Mouse (Mus musculus) cerebellum, adult 18-20 months (tissue): ENCODE results near the gene Rxra.

Experiments used
- DNase-seq, 2 experiments: peaks; one replicate each; pipeline ENCODE4 v3.0.0; 2021

Gene Rxra

DNA sequence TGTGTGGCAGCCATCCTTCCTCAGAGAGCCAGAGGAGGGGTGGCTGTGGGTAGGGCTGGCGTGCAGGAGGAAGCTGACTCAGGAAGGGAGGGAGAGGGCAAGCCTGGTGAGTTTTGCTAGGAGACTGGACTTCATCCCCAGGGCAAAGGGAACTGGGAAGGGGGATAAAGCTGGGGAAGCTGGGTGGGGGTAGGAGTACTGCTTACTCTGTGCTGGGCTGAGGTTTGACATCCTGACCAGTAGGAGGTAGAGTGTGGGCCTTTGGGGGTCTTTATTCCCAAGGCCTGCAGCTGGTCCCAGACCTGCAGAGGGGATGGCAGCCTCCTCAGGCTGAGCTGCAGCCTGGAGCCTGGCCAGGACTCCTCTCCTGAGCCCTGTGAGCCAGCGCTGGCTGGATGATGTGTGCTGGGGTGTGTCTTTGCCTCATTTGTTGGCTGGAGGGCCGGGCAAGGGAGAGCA, 4.6 kb upstream of the Rxra start:
- DNase-seq = no peak

- peak; percentile 59 to 71 for DNase-seq
Observed at GRCm38 (mm10) chr2:27676478-27677325, 462 bp downstream of the Rxra start.

DNA sequence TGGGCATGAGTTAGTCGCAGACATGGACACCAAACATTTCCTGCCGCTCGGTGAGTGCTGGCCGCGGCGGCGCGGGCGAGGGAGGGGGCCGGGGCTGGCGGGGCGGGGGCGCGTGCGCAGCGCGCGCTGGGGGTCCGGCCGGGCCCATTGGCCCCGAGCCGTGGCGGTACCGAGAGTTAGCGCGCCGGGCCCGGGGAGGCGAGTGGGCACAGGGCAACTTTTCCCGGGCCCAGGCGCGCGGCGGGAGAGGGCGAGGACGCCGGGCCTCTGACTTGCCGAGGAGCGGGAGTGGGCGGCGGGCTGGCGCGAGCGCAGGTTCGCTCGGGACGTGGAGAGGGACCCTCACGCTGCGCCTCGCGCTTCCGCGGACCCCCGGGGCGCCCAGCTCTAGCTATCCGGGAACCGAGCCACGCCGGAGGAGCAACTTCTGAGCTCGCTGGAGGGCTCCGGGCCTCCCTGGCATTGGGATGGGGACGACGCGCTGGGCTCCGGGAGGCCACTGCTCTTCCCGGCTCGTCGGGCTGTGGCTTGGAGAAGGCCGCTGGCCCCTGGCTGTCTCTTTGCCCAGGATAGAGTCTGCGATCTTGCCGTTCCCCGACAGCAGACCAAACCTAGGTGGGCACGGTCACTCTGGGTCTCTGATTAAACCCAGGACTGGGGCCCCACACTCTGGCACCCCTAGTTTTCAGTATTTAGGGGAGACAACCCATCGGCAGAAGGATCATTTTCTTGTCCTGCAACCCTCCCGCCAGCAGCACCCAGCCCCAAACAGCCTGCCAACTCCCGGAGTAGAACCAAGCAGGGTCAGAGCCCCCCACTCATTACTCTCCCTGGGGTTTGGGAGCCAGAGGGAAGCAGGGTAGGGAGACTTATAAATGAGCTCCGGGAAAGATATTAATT, 1.4 kb downstream of the Rxra start:
- peak; percentile 27 to 52 for DNase-seq

DNA sequence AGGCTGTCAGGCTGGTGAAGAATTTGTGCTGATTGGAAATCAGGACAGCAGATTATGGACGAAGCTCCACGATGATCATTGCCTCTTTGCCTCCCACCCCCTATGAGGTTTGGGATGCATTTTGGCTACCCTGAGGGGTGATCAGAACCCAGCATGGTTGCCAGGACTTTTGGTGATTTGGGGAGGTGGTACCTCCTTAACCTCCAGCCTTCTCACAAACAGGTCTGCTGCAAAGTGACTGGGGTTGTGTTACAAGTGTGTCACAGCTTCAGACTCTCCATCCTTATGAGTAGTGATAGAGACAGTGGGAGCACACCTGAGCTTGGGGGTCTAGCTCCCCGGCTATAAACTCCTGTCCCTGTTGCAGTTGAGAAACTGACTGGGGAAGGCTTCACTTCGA, 2.1 kb downstream of the Rxra start:
- DNase-seq = no peak

- DNase-seq = no peak
Observed at GRCm38 (mm10) chr2:27678836-27679480, 2.7 kb downstream of the Rxra start.

DNA sequence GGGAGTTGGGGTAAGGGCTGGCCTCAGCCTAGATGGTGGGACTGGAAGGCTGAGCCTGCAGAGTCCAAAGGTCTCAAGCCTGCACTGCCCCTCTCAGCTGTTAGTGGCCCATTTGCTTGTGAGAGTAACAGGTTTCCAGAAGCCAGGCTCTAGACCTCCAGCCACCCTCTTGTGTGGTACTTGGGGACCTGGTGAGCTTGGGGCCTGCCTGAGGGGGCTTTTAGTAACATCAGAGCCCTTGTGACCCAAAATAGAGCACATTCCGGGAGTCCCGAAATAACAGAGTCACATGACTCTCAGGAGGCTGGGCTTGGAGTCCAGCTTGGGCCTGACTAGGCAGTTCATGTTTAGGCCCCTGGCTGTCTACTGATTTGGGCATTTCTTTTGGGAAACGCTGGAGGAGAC, 3.4 kb downstream of the Rxra start:
- no peak for DNase-seq

GRCm38 (mm10) chr2:27680058-27680457, 3.8 kb downstream of the Rxra start:
- DNase-seq = no peak

DNA sequence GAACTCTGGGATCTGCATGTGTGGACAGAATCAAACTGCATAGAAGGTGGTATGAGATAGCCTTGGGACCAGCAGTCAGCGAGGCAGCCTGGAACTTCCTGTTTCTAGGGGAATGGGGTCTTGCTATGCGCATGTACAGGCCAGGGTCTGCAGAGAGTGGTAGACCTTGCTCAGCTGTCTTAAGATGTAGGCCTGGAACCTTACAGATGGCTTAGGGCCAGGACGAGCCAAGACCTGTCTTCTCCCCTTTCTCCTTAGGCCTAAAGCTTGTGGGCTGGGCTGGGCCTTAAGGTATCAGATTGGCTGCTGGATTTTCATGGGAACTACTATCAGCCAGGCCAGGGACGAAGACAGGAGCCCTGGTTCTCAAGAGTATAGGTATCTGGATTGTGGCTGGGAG, 4.4 kb downstream of the Rxra start:
- DNase-seq = no peak

DNA sequence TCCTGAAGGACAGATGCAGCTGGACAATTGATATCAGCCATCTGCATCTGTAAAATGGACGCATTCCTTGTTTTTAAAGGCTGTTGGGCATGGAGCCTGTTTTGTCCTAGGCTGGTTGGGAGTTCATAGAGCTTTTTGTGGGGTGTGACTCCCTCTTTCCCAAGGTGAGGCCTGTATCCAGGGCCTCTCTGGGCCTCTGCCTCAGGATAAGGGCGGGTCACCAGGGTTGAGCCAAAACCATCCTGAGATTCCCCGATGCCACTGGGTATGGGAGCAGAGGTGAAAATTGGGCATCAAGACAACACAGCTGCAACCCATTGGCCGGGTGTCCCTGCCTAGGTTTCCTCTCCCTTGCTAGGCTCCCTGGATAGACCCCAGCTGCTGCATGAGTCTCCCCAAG, 5.2 kb downstream of the Rxra start:
- no peak for DNase-seq

- DNase-seq = no peak
Observed at GRCm38 (mm10) chr2:27682096-27682495, 5.9 kb downstream of the Rxra start.

GRCm38 (mm10) chr2:27684017-27684657, 7.9 kb downstream of the Rxra start:
- DNase-seq = no peak

GRCm38 (mm10) chr2:27685917-27686316, 9.7 kb downstream of the Rxra start:
- DNase-seq = no peak

DNA sequence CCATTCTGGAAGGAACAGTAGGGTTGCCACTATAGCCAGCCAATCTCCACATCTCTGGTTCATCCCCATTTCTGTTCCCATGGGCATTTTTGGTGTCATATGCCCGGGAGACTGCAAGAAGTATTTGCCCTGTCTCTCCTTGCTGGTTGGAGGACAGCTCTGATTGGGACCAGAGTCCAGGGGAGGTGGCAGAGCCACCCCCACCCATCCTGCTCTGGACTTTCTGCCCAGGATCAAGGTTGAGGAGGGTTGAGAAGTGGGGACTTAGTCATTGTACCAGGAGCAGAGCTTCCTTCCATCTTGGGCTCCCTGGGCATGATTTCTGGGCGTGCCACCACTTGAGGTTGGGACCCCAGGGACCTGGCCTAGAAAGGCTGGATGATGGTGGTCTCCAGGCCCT, 10.1 kb downstream of the Rxra start:
- no peak for DNase-seq

- no peak for DNase-seq
Observed at GRCm38 (mm10) chr2:27687041-27687440, 10.8 kb downstream of the Rxra start.

GRCm38 (mm10) chr2:27687973-27688372, 11.7 kb downstream of the Rxra start:
- no peak for DNase-seq

DNA sequence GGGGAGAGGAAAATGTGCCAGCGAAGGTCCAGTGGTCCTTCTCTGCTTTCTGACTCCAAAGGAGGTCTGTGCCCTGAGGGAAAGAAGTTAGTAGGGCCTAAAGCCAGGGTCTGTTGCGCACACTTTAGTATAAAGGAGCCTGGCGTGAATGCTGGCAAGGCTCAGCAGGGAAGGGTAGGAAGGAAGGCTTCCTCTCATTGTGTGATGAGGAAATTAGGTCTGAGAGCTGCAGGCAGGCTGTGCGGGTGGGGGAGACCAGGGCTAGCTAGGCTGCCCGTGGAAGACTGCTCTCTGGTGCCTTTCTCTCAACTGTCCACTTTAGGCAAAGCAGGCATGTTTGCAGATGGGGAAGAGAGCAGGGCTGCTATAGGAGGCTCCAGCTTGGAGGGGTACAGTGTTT, 14.5 kb downstream of the Rxra start:
- DNase-seq = no peak

DNA sequence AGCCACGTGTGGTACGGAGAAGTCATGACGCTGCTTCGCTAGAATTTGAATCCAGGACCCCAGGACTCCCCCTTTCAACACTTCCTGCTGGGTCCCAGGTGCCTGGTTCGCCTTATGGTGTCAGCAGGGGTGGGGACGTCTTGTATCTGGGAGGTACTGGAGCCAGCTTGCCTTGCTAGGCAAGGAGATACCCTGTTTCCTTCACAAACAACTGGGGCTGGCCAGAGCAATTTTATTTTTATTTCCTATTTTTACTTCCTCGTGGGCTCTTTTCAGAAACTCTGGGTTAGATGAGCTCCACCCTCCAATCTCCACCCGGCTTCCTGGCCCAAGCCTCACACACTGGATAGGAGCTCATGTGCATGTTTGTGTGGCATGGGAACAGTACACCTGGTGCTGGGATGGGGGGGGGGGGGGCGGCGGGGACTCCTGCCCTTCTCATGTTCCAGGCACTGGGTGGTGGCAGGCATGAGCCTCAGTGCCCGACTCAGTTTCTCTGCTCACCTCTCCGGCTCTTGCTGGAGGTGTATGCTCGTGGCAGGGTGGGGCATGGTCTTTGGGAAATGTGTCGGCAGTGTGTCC, 15.0 kb downstream of the Rxra start:
- DNase-seq = no peak

GRCm38 (mm10) chr2:27692608-27693007, 16.4 kb downstream of the Rxra start:
- DNase-seq = no peak

- no peak for DNase-seq
Observed at GRCm38 (mm10) chr2:27693684-27694083, 17.4 kb downstream of the Rxra start.

- peak; percentile 81 for DNase-seq
Observed at GRCm38 (mm10) chr2:27699574-27699973, 23.3 kb downstream of the Rxra start.

- DNase-seq = no peak
Observed at GRCm38 (mm10) chr2:27702283-27702682, 26.0 kb downstream of the Rxra start.

GRCm38 (mm10) chr2:27702904-27703666, 26.8 kb downstream of the Rxra start:
- no peak for DNase-seq
